Mouse (Mus musculus) lung, embryonic 14.5 days (tissue): ENCODE data around the gene Scube1. TPM values are rescaled to one million over a fixed set of nuclear protein-coding genes. Genes with fewer than 3 reads are reported as not detected.
A peak's percentile ranks its signal among the peaks of the same experiment; 100 is the strongest.

ENCODE experiments used
- ATAC-seq: fragments of 200-750 bp; cut with Nextera tagmentation; 2 replicates; pipeline ENCODE4 v1.8.0; 2017; ENCODE audit warnings: mild to moderate bottlenecking, moderate TSS enrichment, moderate library complexity; ENCODE audit not compliant: insufficient read depth
- DNase-seq: peaks from one replicate; pipeline ENCODE4 v3.0.0-alpha.2; 2015
- H3K27ac ChIP-seq: fragments of 300-500 bp; sonication (generic); 2 replicates; pipeline ENCODE4 v1.5.1; 2014; ENCODE audit warnings: low read depth, mild to moderate bottlenecking, moderate library complexity
- H3K27me3 ChIP-seq: fragments of 300-500 bp; sonication (generic); 2 replicates; pipeline ENCODE4 v1.6.1; 2014; ENCODE audit warnings: low read length, control low read depth; ENCODE audit not compliant: insufficient read depth
- H3K36me3 ChIP-seq: fragments of 300-500 bp; sonication (generic); 2 replicates; pipeline ENCODE4 v1.6.1; 2014; ENCODE audit warnings: control low read depth; ENCODE audit not compliant: insufficient read depth
- H3K4me1 ChIP-seq: fragments of 300-500 bp; sonication (generic); 2 replicates; pipeline ENCODE4 v1.6.1; 2014; ENCODE audit warnings: antibody characterized with exemption, control low read depth; ENCODE audit not compliant: insufficient read depth
- H3K4me2 ChIP-seq: fragments of 300-500 bp; sonication (generic); 2 replicates; pipeline ENCODE4 v1.6.1; 2014; ENCODE audit warnings: mild to moderate bottlenecking
- H3K4me3 ChIP-seq: fragments of 300-500 bp; sonication (generic); 2 replicates; pipeline ENCODE4 v1.5.1; 2014; ENCODE audit warnings: low read depth, low read length
- H3K9ac ChIP-seq: fragments of 300-500 bp; sonication (generic); 2 replicates; pipeline ENCODE4 v1.6.1; 2014
- H3K9me3 ChIP-seq: fragments of 300-500 bp; sonication (generic); 2 replicates; pipeline ENCODE4 v1.6.1; 2016; ENCODE audit warnings: low read depth, low read length, control low read depth
- CTCF ChIP-seq: IDR thresholded peaks from 2 replicates; pipeline ENCODE4 v1.5.1; 2016; ENCODE audit warnings: antibody characterized with exemption, low read depth
- WGBS: fragments of 180-500 bp; shearing (Covaris S2); extraction: QIAGEN DNeasy Blood & Tissue Kit; methylation state at CpG from one replicate; pipeline ENCODE4 v1.1.7; 2014; 5-methylcytosine and 5-hydroxymethylcytosine counted together
- polyA plus RNA-seq: library from polyadenylated mRNA; unstranded; fragments of >200 nt; fragmentation: Nextera tagmentation; extraction: Ambion mirVana; gene quantifications from 2 replicates; pipeline ENCODE4 v1.2.1, GENCODE M21; 2014

The Scube1 gene
- polyA plus RNA-seq, 1 experiment from 2014 or later = 6.0 TPM

DNA sequence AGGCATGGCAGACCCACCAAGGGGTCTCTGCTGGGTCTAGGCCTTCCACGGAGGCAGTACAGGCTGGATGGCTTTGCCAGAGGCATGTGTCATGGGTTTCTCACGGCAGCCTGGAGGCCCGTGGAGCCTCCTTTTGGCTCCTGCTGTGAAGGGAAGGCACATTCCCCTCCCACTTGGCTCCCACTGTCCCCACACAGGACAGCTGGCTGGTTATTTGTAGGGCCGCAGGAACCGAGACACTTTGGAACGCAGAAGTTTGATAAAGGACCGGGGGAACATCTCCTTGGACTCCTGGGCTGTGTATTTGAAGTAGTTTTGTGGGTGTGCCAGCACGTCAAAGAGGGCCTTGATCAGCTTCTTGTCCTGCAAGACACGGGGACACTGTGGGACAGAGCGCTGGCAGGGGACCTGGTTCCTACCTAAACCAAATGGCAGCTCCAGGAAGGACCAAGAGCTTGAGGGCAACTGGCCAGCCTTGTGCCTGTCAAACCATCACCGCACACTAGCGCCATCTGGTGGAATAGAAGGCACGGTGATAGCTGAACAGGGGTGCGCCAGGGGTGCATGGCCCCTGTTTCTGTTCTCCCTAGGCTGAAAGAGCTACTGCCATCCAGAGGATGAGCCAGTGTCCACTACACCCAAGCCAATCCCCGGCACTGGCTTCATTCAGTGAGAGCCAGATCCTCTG, 117.6 kb downstream of the Scube1 start:
- Histone ChIP-seq H3K27me3 (no peaks in the 10 kb centered on the region), H3K4me3 (no peak overlapping the region), H3K4me2 (no peak overlapping the region), H3K9ac (no peak overlapping the region), H3K27ac (no peak overlapping the region), H3K4me1 (no peaks in the 10 kb centered on the region), H3K36me3 (no peaks in the 10 kb centered on the region), H3K9me3 (no peaks in the 10 kb centered on the region)
- peak; percentile 89 for TF ChIP-seq CTCF
- ATAC-seq (0 out of 2 replicates have a peak, but pooled peaks have one; percentile 33), DNase-seq (peak; percentile 85)
- 42% methylated on average over 15 of the region's 15 CpGs for WGBS

DNA sequence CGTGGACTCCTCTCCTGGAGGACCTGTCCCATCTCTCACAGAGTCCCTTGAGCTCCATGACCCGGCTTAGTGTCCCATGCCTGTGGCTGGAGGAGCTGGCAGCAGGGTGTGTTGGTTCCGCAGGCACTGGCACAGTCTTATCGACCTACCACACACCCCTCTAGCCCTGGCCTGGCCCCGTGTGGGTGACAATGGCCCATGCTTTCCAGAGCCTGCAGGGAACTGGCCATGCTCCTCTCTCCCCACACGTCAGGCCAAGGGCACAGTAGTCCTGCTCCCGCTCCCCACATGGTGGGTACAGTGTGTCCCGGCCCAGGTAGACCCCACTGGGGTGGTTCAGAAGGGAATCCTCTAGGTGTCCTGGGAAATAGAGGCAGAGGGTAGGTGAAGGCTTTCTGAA, 118.1 kb downstream of the Scube1 start:
- Histone ChIP-seq H3K9ac (no peak overlapping the region), H3K9me3 (no peaks in the 10 kb centered on the region), H3K36me3 (no peaks in the 10 kb centered on the region), H3K4me2 (no peak overlapping the region), H3K4me3 (no peak overlapping the region), H3K4me1 (no peaks in the 10 kb centered on the region), H3K27me3 (no peaks in the 10 kb centered on the region), H3K27ac (no peak overlapping the region)
- ATAC-seq (no peak), DNase-seq (no peak)
- TF ChIP-seq CTCF = no peak
- WGBS = 85% methylated on average over 8 of the region's 8 CpGs

DNA sequence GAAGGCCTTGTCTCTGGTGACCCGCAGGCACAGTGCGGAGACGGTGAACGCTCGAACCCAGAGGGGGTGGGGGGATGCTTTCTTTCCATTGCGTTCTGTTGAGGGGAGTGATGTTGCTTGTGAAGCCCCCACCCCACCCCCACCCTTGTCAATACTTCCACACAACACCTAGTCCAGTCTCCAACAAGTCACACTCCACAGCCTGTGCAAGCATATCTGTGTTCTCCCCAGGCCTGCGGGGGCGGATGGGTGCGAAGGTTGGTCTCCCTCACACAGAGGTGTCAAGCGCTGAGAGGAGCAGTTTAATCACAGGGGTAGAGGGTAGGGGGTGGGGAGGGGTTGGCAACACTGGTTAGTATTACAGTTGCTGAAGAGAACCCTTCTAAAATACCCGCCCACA, 118.6 kb downstream of the Scube1 start:
- Histone ChIP-seq H3K27me3 (no peaks in the 10 kb centered on the region), H3K9ac (no peak overlapping the region), H3K4me1 (no peaks in the 10 kb centered on the region), H3K4me3 (no peak overlapping the region), H3K9me3 (no peaks in the 10 kb centered on the region), H3K27ac (no peak overlapping the region), H3K4me2 (no peak overlapping the region), H3K36me3 (no peaks in the 10 kb centered on the region)
- DNase-seq = no peak
- ATAC-seq = no peak
- 72% methylated on average over 11 of the region's 11 CpGs for WGBS
- no peak for TF ChIP-seq CTCF

DNA sequence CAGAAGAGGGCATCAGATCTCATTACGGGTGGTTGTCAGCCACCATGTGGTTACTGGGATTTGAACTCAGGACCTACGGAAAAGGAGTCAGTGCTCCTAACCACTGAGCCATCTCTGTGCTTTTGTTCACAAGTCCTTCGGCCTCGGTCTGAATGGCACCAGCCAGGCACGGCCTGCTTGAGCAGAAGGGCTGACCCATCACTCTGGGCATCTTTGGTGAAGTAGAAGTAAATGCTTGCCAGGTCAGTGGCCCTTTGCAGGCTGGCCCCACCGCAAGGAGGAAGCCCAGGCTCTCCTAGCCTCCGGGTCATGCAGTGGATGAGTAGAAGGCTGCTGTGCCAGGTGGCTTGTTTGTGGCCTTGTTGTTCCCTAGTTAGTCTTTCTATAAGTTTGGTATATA, 121.4 kb downstream of the Scube1 start:
- no peaks in the 10 kb centered on the region for H3K9me3 ChIP-seq
- no peak overlapping the region for H3K27ac ChIP-seq
- WGBS = 95% methylated on average over 7 of the region's 7 CpGs
- H3K4me2 ChIP-seq = no peak overlapping the region
- no peak for DNase-seq
- no peaks in the 10 kb centered on the region for H3K27me3 ChIP-seq
- no peaks in the 10 kb centered on the region for H3K36me3 ChIP-seq
- H3K4me1 ChIP-seq = no peaks in the 10 kb centered on the region
- no peak for TF ChIP-seq CTCF
- H3K9ac ChIP-seq = no peak overlapping the region
- no peak overlapping the region for H3K4me3 ChIP-seq
- no peak for ATAC-seq

DNA sequence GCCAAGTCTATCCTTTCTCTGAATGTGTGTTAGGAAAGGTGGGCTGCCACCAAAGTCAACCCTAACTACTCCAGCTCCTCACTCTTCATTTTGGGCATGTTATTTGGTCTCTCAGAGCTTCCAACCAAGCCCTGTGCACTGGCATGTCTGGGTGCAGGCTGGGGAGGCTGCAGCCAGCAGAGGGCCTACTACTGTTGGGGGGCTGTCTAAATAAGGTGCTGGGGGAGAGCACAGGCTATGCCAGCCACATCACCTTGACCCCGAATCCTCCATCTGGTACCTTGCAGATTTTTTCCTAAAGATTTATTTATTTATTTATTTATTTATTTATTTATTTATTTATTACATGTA, 121.8 kb downstream of the Scube1 start:
- no peak overlapping the region for H3K9ac ChIP-seq
- no peaks in the 10 kb centered on the region for H3K27me3 ChIP-seq
- no peak for ATAC-seq
- no peak overlapping the region for H3K4me2 ChIP-seq
- no peak for TF ChIP-seq CTCF
- DNase-seq = no peak
- H3K36me3 ChIP-seq = no peaks in the 10 kb centered on the region
- H3K4me3 ChIP-seq = no peak overlapping the region
- H3K4me1 ChIP-seq = no peaks in the 10 kb centered on the region
- WGBS = 93% methylated on average over 1 of the region's 1 CpGs
- H3K27ac ChIP-seq = peak overlapping the region; percentile 32
- no peaks in the 10 kb centered on the region for H3K9me3 ChIP-seq

DNA sequence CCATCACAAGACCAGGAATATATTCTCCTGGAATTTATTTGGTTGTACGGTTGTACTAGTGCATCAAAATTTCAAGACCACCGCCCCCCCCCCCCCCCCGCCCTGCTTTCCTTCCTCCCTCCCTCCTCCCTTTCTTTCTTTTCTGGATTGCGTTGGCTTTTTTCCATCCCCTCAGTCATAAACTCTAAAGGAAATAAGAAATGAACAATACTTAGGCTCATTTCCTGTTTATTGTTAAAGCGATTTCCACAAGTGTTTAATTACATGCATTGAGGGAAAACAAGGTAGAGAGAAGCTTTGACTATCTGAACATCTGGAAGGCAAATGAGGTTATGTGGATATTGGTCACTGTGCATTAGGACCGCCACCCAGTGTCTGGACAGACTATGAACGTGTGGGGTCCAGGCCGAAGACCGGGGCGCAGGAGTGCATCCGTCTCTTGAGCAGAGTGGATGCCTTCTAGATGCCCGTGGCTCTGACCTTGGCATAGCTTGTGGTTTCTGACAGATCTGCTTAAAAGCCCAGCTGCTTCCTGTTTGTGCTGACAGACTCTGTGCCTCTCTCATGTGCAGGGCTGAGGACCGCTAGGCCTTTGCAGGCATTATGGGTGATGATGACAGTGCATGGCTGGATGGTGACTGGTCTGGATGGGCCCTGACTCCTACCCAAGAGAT, 122.3 kb downstream of the Scube1 start:
- Histone ChIP-seq H3K4me2 (no peak overlapping the region), H3K4me3 (no peak overlapping the region), H3K9me3 (no peaks in the 10 kb centered on the region), H3K4me1 (no peaks in the 10 kb centered on the region), H3K36me3 (no peaks in the 10 kb centered on the region), H3K9ac (no peak overlapping the region), H3K27me3 (no peaks in the 10 kb centered on the region), H3K27ac (peak overlapping the region; percentile 32)
- TF ChIP-seq CTCF = no peak
- ATAC-seq (peak; percentile 70), DNase-seq (peak; percentile 66)
- WGBS = 51% methylated on average over 13 of the region's 13 CpGs

DNA sequence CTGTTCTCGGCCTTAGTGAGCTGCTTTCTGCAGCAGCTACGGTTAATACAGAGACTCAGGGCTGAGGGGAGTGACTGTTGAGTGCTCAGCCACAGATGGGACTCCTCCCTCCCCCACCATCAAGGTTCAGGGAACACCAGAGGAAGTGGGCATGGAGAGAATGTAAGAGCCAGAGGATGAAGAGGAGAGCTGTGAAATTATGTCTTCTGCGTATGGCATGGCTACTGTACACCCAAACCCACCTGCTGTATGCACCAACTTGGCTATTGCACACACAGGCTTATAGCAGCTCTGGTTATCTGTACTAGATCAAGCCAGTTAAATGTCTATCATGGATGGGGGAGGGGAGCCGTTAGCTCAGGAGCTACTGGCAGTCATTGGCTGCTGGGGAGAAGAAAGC, 123.6 kb downstream of the Scube1 start:
- no peak for TF ChIP-seq CTCF
- Histone ChIP-seq H3K4me3 (no peak overlapping the region), H3K27me3 (no peaks in the 10 kb centered on the region), H3K36me3 (no peaks in the 10 kb centered on the region), H3K4me2 (no peak overlapping the region), H3K9ac (no peak overlapping the region), H3K27ac (no peak overlapping the region), H3K4me1 (no peaks in the 10 kb centered on the region), H3K9me3 (no peaks in the 10 kb centered on the region)
- no peak for ATAC-seq
- DNase-seq = no peak
- 68% methylated on average over 4 of the region's 4 CpGs for WGBS
